Mouse (Mus musculus): ENCODE data around the gene Slc30a3.

DNA sequence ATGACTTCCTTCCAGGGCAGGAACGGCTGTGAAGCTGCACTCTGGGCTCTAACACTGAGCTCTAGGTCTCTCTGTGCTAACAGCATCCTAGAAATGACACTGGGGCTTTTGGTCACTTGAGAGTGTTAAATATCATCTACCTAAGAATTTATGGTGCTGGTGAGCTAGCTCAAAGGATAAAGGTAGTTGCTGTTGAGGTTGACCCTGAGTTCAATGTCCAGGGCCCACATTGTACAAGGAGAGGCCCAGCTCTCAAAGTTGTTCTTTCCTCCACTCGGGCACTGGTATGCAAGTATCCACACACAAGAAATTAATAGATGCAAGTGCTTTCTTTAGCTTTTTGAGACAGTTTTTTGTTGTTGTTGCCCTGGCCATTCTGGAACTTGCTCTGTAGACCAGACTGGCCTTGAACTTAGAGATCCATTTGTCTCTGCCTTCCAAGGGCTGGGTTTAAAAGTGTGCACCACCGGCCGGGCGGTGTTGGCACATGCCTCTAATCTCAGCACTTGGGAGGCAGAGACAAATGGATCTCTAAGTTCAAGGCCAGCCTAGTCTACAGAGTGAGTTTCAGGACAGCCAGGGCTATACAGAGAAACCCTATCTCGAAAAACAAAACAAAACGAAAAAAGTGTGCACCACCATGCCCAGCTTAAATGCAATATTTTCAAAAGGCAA lies 69.7 kb downstream of the Slc30a3 start:
- no peak for TF ChIP-seq CTCF (IDR thresholded peaks at IDR 0.05; ENCODE audit: control insufficient read depth, insufficient read depth, insufficient read length)
- TF ChIP-seq MYOD1 (IDR thresholded peaks at IDR 0.05; ENCODE audit: control insufficient read depth, insufficient read length, low read depth) = no peak
- no peak for TF ChIP-seq MAX (IDR thresholded peaks at IDR 0.05)
- no peak for TF ChIP-seq MYOG (IDR thresholded peaks at IDR 0.05; ENCODE audit: control insufficient read depth, extremely low read depth, insufficient read length)
